Mouse (Mus musculus) midbrain, postnatal 0 days (tissue): ENCODE results near the gene R3hdm4. TPM values are rescaled to one million over a fixed set of nuclear protein-coding genes. Genes with fewer than 3 reads are reported as not detected.

ENCODE experiments used
- ATAC-seq: fragments of 200-750 bp; cut with Nextera tagmentation; 2 replicates; pipeline ENCODE4 v1.8.0; 2017; ENCODE audit warnings: moderate number of reproducible peaks, mild to moderate bottlenecking, moderate TSS enrichment, moderate library complexity; ENCODE audit not compliant: low FRiP score
- DNase-seq: peaks from one replicate; pipeline ENCODE4 v3.0.0-alpha.2; 2015; ENCODE audit warnings: low spot score
- H3K27ac ChIP-seq: fragments of 300-500 bp; sonication (generic); 2 replicates; pipeline ENCODE4 v1.5.1; 2014; ENCODE audit warnings: low read depth, mild to moderate bottlenecking, low read length, mixed read lengths
- H3K27me3 ChIP-seq: fragments of 300-500 bp; sonication (generic); 2 replicates; pipeline ENCODE4 v1.6.1; 2014; ENCODE audit warnings: low read length, control low read depth, mixed read lengths; ENCODE audit not compliant: insufficient read depth
- H3K36me3 ChIP-seq: fragments of 300-500 bp; sonication (generic); 2 replicates; pipeline ENCODE4 v1.6.1; 2014; ENCODE audit warnings: low read length, control low read depth, mixed read lengths; ENCODE audit not compliant: insufficient read depth
- H3K4me1 ChIP-seq: fragments of 300-500 bp; sonication (generic); 2 replicates; pipeline ENCODE4 v1.6.1; 2014; ENCODE audit warnings: mild to moderate bottlenecking, control low read depth, antibody characterized with exemption, low read length, mixed read lengths; ENCODE audit not compliant: insufficient read depth
- H3K4me2 ChIP-seq: fragments of 300-500 bp; sonication (generic); 2 replicates; pipeline ENCODE4 v1.6.1; 2014; ENCODE audit warnings: low read depth, mild to moderate bottlenecking, low read length, mixed read lengths; ENCODE audit not compliant: poor library complexity, severe bottlenecking
- H3K4me3 ChIP-seq: fragments of 300-500 bp; sonication (generic); 2 replicates; pipeline ENCODE4 v1.5.1; 2014; ENCODE audit warnings: low read depth, mild to moderate bottlenecking, low read length, moderate library complexity
- H3K9ac ChIP-seq: fragments of 300-500 bp; sonication (generic); replicated peaks from 2 replicates; pipeline ENCODE4 v1.6.1; 2014; ENCODE audit warnings: mild to moderate bottlenecking, low read length, moderate library complexity, mixed read lengths; ENCODE audit not compliant: poor library complexity, severe bottlenecking
- H3K9me3 ChIP-seq: fragments of 300-500 bp; sonication (generic); 2 replicates; pipeline ENCODE4 v1.6.1; 2016; ENCODE audit warnings: low read length, control low read depth
- CTCF ChIP-seq: IDR thresholded peaks from 2 replicates; pipeline ENCODE4 v1.5.1; 2016; ENCODE audit warnings: antibody characterized with exemption, mild to moderate bottlenecking
- WGBS: fragments of 180-500 bp; shearing (Covaris S2); extraction: QIAGEN DNeasy Blood & Tissue Kit; methylation state at CpG from one replicate; pipeline ENCODE4 v1.1.7; 2014; 5-methylcytosine and 5-hydroxymethylcytosine counted together
- polyA plus RNA-seq: library from polyadenylated mRNA; unstranded; fragments of >200 nt; fragmentation: Nextera tagmentation; extraction: Ambion mirVana; gene quantifications from 2 replicates; pipeline ENCODE4 v1.2.1, GENCODE M21; 2015
- total RNA-seq: library from RNA; depleted of rRNA; stranded (reverse); fragments of >200 nt; gene quantifications from 2 replicates; pipeline ENCODE4 v1.2.3, GENCODE M21; 2014

Gene R3hdm4
- total and polyA plus RNA-seq, 2 experiments from 2014 or later, result 118 to 301 TPM

DNA sequence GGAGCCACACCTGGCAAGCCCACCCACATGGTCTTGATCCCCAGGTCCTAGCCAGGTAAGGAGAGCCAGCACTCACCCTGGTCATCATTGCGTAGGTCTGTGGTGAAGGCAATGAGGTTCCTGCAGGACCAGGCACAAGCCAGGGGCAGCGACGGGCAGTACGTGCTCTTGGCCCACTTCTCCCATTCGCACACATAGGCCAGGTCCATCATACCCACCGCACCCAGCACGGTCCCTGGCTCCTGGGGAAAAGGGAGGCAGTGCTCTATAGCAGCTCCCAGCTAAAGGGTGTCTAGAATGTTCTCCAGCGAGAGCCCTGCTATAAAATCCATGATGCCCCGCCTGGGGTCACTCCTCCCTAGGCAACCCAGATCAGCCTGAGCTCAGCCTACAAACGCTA lies 13.6 kb downstream of the R3hdm4 start:
- Histone ChIP-seq H3K4me3 (no peak overlapping the region), H3K36me3 (peaks cover 35% of the 10 kb centered on the region), H3K9me3 (no peaks in the 10 kb centered on the region), H3K9ac (no peak overlapping the region), H3K27me3 (no peaks in the 10 kb centered on the region), H3K4me1 (no peaks in the 10 kb centered on the region), H3K27ac (no peak overlapping the region), H3K4me2 (no peak overlapping the region)
- TF ChIP-seq CTCF, result no peak
- WGBS, result 95% methylated on average over 10 of the region's 10 CpGs
- ATAC-seq, result no peak
- no peak for DNase-seq

DNA sequence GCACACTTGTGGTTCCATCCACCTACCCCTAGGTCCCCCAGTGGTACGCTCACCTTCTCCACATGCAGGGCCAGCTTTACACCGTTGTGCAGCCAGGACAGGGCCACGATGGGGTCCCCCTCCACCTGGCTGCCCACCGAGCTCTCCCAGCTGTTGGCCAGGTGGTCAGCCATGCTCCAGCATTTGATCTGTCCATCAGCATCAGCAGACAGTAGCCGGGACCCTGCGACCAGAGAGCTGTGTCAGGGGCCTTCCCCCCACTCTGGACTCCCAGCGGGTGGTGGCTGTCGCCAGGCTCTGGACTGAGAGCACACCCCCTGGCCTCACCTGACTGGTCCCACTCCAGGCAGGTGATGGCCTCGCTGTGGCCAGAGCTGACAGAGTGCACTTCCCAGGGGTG lies 14.3 kb downstream of the R3hdm4 start:
- no peak for ATAC-seq
- TF ChIP-seq CTCF, result no peak
- Histone ChIP-seq H3K4me3 (no peak overlapping the region), H3K27me3 (no peaks in the 10 kb centered on the region), H3K4me2 (no peak overlapping the region), H3K4me1 (no peaks in the 10 kb centered on the region), H3K27ac (no peak overlapping the region), H3K9ac (no peak overlapping the region), H3K36me3 (peaks cover 30% of the 10 kb centered on the region), H3K9me3 (no peaks in the 10 kb centered on the region)
- DNase-seq, result no peak
- WGBS, result 94% methylated on average over 9 of the region's 9 CpGs

DNA sequence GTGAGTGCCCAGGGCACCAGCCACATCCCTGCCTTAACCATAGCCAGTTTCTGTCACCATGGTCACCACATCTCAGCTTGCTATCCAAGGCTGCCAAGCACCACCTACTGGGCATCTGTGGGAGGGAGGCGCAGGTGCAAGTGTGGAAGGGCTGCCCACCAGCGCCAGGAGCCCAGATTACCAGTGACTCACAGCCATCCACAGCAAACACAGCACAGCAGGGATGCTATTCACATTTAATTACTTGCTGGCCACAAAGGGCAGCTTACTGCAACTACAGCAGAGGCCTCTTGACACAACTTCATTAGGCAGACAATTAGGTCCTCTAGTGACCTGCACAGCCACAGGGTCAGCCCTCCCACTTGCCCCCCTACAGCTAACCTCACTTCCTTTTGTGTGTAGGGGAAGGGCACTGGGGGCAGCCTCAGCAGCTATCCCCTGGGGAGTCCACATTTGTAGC lies 20.0 kb downstream of the R3hdm4 start:
- Histone ChIP-seq H3K36me3 (peaks cover 33% of the 10 kb centered on the region), H3K4me3 (no peak overlapping the region), H3K9ac (0 out of 2 replicates have a peak overlapping the region, but pooled peaks have one; percentile 13), H3K27ac (0 out of 2 replicates have a peak overlapping the region, but pooled peaks have one; percentile 3), H3K4me1 (no peaks in the 10 kb centered on the region), H3K27me3 (no peaks in the 10 kb centered on the region), H3K9me3 (no peaks in the 10 kb centered on the region), H3K4me2 (no peak overlapping the region)
- peak; percentile 59; the same call in 1 of the 2 replicates for ATAC-seq
- TF ChIP-seq CTCF, result peak; percentile 69
- peak; percentile 73 for DNase-seq
- 15% methylated on average over 2 of the region's 2 CpGs for WGBS

DNA sequence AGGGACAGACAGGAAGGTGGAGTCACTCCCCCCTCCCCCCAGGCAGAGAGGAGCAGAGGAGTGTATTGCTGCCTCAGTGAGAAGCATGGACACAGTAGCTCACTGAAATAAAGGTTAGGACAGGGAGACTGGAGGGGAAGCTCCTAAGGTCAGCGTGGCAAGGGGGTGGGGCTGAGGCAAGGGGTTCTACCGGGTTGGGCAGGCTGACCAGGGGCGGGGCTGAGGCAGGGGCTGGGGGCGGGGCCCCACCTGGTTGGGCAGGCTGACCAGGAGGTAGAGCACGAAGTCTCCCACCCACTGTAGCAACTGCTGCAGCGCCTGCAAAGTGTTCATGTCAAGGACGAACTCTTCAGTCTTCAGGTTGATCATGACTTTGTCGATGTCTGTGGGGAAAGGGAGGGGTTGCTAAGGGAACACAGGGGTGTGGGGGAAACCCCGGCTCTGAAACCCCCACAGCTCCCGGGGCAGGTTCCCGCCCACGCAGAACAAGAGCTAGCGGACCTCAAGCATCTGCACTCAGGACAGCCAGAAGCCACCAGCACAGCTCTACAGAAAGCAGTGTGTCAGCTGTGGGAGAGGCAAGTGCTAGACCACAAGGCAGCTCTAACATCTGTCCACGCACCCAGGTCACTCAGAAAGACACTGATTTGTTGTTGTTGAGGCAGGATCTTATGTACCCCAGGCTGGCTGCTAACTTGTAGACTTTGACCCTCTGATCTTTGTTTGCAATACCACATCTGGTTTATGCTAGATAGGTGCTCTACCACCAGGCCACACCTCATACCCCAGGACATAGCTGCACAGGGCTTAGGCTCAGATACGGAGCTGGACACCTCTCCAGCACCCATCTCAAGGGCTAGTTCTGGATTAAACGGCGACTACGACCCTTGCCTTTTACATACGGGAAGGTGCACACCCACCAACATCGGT lies 23.4 kb downstream of the R3hdm4 start:
- no peak for TF ChIP-seq CTCF
- ATAC-seq (no peak), DNase-seq (no peak)
- peaks cover 35% of the 10 kb centered on the region for H3K36me3 ChIP-seq
- H3K9ac ChIP-seq, result no peak overlapping the region
- 56% methylated on average over 20 of the region's 20 CpGs for WGBS
- H3K4me1 ChIP-seq, result no peaks in the 10 kb centered on the region
- H3K27ac ChIP-seq, result no peak overlapping the region
- H3K4me2 ChIP-seq, result no peak overlapping the region
- no peak overlapping the region for H3K4me3 ChIP-seq
- no peaks in the 10 kb centered on the region for H3K27me3 ChIP-seq
- no peaks in the 10 kb centered on the region for H3K9me3 ChIP-seq

DNA sequence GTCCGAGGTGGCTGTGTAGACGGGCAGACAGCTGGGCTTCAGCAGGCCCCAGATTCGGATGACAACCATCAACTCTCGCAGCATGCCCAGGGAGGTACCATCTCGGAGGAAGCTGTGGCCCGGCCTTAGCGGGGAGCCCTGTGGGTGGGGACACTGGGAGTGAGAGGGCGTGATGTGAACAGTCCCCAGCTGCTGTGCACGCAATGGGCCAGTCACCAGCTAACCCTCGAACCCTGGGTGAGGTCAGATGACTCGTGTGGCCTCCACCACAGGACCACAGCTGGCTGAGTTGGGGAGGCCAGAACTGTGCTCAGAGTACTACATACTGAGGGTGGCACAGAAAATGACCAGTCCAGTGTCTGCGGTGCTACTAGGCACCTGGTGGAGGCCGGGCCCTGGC lies 24.2 kb downstream of the R3hdm4 start:
- Histone ChIP-seq H3K4me1 (no peaks in the 10 kb centered on the region), H3K9me3 (no peaks in the 10 kb centered on the region), H3K9ac (no peak overlapping the region), H3K27ac (no peak overlapping the region), H3K4me2 (no peak overlapping the region), H3K36me3 (peaks cover 31% of the 10 kb centered on the region), H3K4me3 (no peak overlapping the region), H3K27me3 (no peaks in the 10 kb centered on the region)
- WGBS, result 93% methylated on average over 13 of the region's 13 CpGs
- ATAC-seq (no peak), DNase-seq (no peak)
- no peak for TF ChIP-seq CTCF

DNA sequence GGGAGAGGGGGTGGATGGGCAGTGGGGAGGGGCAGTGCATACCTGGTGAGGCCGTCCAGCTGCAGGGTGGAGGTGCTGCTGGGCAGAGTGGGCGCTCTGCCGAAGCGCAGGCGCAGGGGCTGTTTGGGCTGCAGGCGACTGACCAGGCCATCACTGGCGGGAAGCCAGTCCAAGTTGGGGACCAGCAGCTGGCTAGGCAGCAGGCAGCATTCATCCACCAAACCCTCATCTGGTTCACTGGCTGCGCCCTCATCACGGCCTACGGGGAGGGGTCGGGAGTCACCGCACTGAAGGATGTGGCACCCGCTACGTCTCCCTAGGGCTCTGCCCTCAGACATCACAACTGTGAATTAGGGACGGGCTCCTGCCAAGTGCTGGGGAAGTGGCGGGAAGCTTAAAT lies 24.7 kb downstream of the R3hdm4 start:
- no peak for TF ChIP-seq CTCF
- 85% methylated on average over 15 of the region's 16 CpGs for WGBS
- ATAC-seq (no peak), DNase-seq (no peak)
- Histone ChIP-seq H3K36me3 (peaks cover 31% of the 10 kb centered on the region), H3K4me2 (no peak overlapping the region), H3K27me3 (no peaks in the 10 kb centered on the region), H3K4me3 (no peak overlapping the region), H3K27ac (no peak overlapping the region), H3K9me3 (no peaks in the 10 kb centered on the region), H3K9ac (no peak overlapping the region), H3K4me1 (no peaks in the 10 kb centered on the region)
